Mouse (Mus musculus) gonadal fat pad, adult 2 months (tissue): ENCODE results near the gene Proz. TPM values are rescaled to one million over a fixed set of nuclear protein-coding genes. Genes with fewer than 3 reads are reported as not detected.
"Not testable (repeated sequence)": the region's sequence is repeated elsewhere in the genome, so short reads cannot be mapped to it uniquely, and the experiment has no call there.

Experiments used
- DNase-seq: peaks from one replicate; pipeline ENCODE4 v3.0.0-alpha.2; 2012; ENCODE audit warnings: low read depth
- polyA plus RNA-seq: library from polyadenylated mRNA; depleted of rRNA; stranded (reverse); fragments of >200 nt; gene quantifications from 2 replicates; pipeline ENCODE4 v1.2.3, GENCODE M21; 2012; rRNA removed

Gene Proz
- 0.50 and 0.88 TPM in 2 replicates for polyA plus RNA-seq

DNA sequence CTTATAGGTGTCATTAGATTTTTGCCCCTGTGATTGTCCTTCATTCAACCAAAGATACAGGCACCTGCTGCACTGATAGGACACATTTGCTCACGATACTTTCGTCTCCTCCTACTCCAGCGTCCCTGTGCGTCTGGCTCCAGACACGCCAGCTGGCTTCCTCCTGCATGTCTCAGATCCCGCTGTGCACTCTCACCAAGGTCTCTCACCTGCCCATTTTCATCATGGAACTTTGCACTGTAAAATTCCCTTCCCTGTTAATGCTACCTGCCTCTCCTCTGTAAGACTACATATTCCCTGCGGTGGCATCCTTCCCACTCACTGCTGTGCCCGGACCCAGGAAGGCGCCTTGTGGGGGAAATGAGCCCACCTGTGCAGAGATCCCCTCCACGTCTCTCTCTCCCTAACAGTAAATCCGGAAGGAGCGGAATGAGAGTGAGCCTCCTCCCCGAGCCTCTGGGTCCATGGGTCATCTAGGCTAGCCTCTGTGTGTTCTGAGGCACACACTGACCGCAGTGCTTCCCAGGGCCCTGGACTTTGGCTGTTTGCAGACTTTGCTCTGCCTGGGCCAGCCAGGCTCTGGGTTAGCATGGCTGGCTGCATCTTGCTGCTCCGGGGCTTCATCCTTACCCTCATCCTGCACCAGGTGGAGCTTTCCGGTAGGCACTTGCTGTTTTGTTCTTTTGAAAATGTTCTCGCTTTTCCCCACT is at the start of gene Proz:
Gene Proz (plus strand): TSS at position 474 of the 710 bp plus-strand sequence.
- DNase-seq: no peak

DNA sequence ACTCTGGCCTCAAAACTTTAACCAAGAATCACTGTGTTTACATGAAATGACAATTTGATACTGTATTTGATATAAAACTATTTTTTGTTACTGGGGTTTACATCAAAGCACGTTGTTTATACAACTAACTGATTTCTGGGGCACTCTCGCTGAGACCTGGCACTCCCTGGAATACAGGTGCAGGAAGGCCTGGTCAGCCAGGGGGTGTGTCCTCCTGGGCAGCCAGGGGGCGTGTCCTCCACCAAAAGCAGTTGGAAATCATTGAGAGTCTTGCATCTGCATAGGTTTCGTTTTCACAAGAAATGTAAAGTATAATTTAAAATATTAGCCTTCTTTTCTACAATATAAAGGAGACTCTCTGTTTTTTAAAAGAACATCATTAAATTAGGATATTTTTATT is 41.2 kb upstream of the Proz start:
- DNase-seq: no peak

DNA sequence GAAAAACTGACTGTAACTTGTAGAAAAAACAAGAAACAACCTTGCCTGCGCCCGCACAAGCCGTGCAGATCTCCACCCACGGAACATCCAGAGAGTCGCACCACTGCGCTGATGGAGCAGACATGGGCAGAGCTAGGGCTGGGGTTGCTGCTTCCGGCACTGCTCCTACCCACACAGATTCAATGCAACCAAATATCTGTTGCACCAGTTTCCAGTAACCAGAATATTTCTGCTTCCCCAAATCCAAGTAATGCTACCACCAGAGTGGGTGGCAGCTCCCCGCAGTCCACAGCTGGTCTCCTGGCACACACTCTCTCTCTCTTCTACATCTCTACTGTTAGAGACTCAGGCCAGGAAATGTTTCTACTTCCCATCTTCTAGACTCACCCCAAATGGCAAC is 38.9 kb upstream of the Proz start:
- DNase-seq: no peak

DNA sequence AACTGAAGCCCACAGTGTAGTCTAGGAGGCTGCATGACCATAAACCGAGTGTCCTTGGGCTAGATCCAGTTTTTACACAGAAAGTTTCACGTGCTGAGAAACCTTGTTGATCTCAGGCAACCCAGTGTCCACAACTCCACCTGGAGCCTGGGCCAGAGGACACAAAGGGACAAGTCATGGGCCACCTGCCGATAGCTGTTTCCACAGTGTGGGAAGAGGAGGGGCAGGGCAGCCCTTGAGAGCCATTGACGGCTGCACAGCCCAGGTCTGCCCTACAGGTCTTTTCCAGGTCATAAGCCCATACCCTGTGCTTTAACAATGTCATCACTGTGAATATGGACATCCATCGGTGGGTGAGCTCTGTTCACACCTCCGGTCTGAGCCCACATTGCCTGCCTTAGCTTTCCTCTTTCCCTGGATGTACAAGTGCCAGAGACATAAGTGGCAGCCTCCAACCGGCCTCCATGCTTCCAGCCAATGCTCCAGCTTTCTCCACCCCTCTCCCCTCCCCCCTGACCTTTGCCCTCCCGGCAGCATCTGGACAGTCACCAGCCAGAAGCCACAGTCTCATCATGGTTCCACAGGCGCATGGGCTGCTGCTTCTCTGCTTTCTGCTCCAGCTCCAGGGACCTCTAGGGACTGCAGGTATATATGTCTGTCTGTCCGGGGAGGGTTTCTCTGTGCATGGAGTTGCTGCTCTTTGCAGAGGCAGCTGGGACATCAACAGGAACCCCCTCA is 35.1 kb upstream of the Proz start, which contains the start of gene F7:
Gene F7 (plus strand): TSS at position 548 of the 738 bp plus-strand sequence.
- DNase-seq: no peak

DNA sequence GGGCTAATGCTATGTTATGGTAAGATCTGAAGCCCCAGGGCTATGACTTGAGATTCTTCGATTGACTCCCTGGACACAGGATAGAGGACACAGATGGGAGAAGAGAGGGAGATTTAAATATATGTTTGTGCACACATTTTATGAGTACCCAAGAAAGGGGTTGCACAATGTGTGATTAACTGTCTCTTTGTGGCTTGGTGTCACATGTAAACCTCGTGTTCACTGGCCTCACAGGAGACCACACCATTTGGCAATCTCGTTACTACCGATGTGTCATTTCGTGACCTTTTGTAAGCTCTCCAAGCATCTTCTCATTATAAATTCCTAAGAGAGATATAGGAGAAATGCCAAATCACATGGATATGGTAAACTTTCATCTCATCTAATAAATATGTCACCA is 33.1 kb upstream of the Proz start:
- no peak for DNase-seq

DNA sequence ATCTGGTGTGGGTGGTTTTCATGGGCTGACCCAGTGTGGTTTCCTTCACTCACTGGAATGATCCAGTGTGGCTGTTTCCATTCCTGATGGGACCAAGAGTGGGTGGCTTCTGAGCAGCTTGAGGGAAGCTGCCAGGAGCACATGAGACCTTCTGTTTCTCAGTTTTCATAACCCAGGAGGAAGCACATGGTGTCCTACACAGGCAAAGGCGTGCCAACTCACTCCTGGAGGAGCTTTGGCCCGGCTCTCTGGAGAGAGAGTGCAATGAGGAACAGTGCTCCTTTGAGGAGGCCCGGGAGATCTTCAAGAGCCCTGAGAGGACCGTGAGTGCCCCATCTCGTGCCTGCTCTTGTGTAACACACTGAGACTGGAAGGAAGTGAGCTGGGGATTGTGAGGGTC is 32.2 kb upstream of the Proz start:
- peak; percentile 4 for DNase-seq

DNA sequence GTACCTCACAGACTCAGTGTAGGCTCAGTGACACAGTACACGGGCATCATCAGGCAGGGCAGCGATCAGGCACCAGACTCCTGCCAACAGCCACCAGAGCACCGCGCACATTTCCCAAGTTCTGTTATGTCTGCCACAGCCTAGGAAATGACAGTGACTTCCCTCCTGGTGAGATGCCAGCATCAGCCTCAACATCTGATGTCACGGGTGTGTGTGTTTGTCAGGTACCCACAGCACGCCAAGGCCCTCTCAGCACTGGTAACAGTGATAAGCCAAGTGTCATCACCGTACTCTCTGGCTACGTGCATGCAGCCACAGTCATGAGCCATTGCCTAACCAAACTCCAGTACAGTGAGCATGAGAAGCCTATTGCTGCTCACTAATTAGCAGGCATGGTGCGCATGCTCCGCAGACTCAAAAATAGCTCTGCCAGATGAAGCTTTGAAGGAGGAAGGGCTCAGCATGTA is 24.3 kb upstream of the Proz start:
- no peak for DNase-seq

DNA sequence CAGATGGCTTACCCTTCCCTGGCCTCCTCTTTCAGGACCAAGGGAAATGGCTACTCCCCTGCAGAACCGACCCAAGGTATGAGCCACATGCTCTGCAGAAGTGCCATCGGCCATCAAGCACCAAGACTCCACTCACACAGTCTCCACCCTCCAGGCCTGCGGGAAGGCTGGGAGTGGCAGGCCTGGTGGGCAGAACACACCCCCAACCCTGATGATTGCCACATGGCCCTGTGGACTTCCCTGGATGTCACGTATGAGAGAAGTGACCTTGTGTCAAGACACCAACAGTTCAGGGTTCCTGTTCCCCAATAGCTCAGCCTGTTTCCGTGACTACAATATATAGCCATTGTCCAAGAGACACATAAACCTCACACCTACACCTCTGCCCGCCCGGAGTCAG is 23.7 kb upstream of the Proz start, which contains the start of gene F10:
Gene F10 (plus strand): TSS at position 294 of the 400 bp plus-strand sequence.
- no peak for DNase-seq

DNA sequence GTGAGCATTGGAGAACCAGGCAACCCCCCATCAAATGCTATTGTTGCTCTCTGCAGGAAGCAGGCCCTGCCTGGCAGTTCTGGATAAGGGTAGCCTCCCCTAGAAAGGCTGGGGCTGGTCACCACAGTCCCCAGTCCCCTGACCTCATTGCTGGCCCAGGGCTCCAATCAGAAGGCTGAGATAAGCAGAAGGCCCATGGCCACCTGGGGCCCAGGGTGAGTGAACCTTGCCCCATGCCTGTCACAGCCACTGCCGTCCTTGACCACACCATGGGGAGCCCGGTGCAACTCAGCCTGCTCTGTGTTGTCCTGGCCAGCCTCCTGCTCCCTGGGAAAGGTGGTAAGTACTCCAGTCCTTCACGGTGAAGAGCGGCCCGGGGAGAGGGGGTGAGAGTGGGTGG is 23.1 kb upstream of the Proz start:
- no peak for DNase-seq

DNA sequence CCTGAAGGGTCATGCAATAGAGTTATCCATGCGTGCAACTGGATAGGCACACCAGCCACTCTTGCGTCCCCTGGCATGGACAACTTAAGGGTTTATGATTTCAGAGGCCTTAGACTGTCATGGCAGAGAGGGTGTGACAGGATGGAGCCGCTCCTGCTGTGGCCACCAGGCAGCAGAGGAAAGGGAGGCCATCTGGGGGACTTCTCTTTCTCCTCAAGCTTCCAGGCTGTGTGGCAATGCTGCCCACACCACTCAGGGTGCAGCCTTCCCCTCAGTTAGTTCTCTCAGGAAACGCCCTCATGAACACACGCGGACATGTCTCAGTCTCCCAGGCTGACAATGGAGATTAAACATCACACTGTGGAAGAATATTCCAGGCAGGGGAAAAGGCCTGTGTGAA is 21.7 kb upstream of the Proz start:
- no peak for DNase-seq

DNA sequence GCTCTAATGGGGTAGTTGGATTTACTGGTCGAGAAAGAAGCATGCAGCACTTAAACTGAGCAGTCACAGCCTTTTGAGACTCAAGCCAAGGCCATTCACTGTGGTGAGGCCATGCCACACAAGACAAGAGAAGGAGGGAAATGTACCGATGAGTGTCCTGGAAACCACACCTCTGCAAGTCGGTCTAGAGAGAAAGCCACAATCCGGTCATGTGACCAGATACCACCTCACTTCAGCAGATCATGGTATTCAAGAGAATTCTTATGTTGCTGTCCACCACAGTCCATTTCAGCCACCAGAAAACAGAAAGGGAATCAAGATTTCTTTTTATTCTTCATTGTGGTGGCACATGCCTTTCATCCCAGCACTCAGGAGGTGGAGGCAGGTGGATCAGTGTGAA is 19.3 kb upstream of the Proz start:
- DNase-seq: no peak

DNA sequence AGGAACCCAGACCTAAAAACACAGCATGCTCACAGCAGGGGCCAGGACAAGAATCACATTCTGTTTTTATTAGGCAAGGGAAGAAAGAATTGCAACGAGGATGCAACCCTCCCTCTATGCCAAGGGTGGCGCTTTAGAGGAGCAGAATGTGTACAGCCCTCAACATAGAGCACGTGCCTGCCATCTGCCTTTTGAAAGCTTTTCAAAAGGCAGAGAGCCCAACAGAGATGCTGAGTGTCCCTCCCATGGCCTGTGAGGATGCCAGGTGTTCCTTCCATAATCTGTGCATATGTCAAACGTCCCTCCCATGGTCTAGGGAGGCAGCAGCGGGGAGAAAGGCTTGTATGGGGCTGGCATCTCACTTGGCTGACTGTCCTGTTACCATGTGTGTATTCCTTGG is 13.1 kb upstream of the Proz start:
- no peak for DNase-seq

DNA sequence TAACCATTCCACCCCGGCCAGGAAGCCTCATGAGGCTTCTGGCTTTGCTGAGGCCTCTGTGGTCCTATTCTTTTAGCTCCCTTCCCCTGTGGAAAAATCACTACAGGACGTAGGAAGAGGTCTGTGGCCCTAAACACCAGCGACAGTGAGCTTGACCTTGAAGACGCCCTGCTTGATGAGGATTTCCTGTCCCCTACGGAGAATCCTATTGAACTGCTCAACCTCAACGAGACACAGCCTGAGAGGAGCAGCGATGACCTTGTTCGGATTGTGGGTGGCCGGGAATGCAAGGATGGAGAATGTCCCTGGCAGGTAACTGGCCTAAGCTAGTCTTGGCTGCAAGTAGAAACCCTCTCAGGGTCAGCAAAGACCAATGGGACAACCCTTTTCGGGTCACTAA is 10.2 kb upstream of the Proz start:
- DNase-seq: no peak

DNA sequence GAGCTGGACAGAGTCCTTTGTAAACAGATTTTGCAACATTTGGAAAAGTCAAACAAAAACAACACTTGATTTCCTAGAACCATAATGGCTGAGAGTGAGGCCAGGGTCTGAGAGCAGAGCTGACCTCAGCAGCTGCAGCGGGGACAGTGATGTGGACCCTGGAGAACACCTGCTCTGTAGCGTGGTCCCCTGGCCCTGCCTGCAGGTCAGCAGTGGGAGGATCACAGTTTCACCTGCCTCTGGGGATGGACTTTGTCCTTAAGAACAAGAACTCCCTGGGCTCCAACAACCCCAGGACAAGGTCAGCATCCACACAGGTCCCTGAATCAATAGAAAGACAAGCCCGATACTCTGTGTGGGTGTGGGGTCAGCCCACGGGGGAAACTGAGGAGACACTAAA is 3.4 kb upstream of the Proz start:
- no peak for DNase-seq

DNA sequence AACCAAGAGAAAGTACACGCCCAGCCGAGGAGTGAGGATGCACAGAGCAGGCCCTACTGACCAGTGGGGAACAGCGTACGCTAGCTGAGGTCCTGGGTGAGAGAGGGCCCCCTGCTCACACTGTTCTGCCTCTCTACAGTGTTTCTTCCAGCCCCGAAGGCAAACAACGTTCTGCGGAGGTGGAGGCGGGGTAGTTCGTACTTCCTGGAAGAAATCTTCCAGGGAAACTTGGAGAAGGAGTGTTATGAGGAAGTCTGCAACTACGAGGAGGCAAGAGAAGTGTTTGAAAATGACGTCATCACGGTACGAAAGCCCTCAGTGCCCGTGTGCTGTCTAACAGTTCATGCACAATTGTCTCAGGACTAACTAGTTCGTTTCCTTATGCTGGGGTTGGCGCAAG is 2.4 kb downstream of the Proz start:
- DNase-seq: no peak

DNA sequence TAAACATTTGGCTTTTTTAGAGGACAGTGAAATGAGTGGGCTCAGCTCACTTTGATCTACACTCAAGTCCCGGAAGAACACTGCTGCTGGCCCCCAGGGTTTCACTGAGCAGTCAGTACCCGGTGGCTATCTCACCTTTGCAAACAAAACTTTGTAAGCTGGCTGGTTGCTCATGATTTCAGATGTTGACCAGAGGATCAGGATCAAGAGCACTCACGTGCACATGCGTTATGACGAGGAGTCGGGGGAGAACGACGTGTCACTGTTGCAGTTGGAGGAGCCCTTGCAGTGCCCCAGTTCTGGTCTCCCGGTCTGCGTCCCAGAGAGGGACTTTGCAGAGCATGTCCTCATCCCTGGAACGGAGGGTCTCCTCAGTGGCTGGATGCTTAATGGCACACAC is 12.5 kb downstream of the Proz start:
- DNase-seq: no peak

DNA sequence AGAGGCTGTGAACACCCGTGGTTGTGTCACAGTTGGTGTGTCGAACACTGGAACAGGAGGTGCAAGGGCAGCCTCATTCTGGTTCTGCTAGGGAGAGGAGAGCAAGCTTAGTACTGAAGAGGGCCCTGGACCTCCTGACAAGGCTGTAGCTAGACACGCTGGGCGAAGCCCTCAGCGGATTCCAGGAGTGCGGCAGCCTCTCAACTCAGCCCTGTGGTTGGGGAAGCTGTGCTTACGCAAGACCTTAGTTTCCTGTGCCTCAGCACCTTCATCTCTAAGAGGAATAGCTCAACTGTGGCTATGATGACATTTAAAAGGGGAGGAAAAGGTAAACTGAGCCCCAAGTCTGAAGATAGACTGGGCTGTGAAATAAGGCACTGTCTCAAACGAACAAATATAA is 14.3 kb downstream of the Proz start:
- DNase-seq: no peak

DNA sequence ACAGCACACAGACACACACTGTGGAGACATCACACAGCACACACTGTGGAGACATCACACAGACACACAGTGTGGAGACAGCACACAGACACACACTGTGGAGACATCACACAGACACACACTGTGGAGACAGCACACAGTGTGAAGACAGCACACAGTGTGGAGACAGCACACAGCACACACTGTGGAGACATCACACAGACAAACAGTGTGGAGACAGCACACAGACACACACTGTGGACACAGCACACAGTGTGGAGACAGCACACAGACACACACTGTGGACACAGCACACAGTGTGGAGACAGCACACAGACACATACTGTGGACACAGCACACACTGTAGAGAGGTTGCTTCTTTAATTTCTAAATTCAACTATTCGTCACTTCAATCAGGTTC is 14.9 kb downstream of the Proz start:
- not testable (repeated sequence) for DNase-seq

DNA sequence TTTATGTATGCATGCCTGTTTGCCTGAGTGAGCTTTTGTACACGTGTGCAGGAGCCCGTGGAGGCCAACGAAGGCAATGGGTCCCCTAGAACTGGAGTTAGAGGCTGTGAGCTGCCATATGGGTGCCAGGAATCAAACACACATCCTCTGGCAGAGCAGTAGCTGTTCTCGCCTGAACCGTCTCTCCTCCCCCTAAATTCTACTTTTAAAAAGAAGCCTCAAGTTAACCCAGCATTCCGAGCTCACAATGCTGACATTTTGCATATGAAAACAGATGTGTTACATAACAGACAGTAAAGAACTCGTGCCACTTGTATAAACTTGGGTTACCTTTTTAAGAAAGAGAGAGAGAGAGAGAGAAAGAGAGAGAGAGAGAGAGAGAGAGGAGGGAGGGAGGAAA is 16.8 kb downstream of the Proz start:
- DNase-seq: no peak

DNA sequence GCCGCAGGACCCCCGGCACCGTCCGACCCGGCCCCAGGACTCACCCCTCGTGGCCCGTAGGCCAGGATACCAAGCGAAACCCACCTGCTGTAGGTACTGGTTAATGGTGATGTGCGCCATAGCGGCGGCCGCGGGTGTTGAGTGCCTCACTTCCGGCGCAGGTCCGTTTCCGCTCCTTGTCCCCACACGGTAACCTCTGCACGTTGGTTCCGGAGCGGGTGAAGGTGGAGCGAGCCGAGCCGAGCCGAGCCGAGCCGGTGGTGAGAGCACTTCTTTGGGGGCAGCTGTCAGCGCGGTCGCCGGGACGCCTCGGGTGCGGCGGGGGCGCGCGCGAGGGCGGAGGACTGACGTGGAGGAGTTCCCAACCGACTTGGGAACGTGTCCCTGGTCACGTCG is 44.0 kb downstream of the Proz start:
- no peak for DNase-seq

DNA sequence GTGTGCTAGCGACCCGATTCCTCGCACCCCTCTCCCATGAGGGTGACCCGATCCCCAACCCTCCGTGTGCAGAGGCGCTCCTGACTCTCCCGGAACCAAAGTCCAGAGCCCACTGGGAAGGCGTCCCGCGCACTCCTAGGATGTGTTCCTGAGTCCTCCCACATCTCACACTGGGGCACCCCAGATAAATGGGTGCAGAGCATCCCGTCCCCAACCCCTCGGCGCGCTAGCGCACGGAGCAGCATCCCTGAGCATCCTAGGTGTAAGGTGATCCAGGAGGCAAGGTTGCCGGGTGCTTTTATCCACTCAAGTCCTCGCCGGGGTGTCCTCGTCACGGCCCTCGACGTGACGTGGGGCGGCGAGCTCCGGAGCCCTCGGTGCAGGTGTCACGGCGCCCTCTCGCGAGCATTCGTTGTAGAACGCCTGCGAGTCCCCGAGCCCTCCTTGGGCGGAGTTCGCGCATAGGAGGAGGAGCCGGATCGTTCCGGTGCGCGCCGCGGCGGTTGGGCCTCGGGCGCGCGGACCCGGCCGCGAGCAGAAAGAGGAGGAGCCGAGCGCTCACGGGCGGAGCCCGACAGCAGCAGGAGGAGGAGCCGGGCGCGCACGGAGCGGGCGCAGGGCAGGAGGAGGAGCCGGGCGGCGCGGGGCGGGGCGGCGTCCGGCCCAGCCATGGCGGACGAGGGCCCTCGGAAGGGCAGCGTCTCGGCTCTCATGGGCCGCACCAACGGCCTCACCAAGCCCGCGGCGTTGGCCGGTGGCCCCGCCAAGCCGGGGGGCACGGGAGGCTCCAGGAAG is 44.6 kb downstream of the Proz start, which contains the start of the genes Pcid2 and Cul4a:
Gene Pcid2 (minus strand): TSS at position 373 of the 795 bp plus-strand sequence.
Gene Cul4a (plus strand): TSS at position 535 of the 795 bp plus-strand sequence.
- DNase-seq: no peak

DNA sequence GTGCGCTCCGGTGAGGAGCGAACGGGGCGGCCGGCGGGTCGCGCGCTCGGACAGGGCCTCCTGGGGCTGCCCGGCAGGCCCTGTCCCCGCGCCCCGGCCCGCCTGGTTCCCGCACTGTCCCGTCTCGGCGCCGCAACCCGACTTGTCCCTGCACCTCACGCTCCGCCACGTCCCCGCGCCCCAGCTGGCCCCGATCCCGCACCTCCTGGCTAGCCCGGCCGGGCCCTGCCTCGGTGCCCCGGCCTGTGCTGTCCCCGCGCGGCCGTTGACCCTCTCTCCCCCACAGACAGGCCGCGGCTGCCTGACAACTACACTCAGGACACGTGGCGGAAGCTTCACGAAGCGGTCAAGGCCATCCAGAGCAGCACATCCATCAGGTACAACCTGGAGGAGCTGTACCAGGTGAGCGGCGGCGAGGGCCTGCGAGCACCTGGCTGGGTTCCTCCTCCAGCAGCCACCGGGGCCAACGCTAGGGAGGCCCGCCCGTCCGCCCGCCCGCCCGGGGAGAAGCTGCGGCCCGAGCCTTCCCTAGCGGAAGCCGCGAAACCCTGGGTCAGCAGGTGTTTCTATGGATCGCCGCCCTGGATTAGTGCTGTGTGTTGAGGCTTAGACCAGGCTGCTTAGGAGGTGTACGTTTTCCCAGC is 45.3 kb downstream of the Proz start:
- DNase-seq: no peak
